Mouse (Mus musculus) liver, postnatal 0 days (tissue): Measurements from ENCODE around the gene Gm3476.
"Not testable (repeated sequence)": the region's sequence is repeated elsewhere in the genome, so short reads cannot be mapped to it uniquely, and the experiment has no call there.

ENCODE experiments used
- CTCF ChIP-seq: sonication (generic); IDR thresholded peaks from 2 replicates; pipeline ENCODE4 v1.5.1; 2016; ENCODE audit warnings: antibody characterized with exemption, low read depth
- EP300 ChIP-seq: IDR thresholded peaks from 2 replicates; pipeline ENCODE4 v1.6.1; 2016; ENCODE audit warnings: antibody characterized with exemption, low read depth, mild to moderate bottlenecking

DNA sequence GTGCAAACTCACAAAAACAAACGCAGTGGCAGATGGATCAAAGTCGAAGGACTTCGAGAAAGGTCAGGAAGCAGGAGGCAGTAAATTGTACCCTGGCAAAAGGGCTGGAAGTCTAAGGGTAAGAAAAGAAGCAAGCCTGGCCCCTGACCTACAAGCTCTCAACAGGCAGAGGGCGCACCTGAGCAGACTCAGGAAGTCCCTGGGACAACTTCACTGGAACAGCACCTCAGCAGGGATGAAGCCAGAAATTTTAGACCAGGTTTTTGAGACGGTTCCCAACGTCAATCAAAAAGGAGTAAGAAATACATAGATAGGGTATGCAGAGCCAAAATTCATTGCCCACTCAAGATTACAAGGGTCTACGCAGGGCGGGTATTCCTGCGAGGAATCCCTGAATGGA is 18.1 kb downstream of the Gm3476 start:
- TF ChIP-seq CTCF, result peak; percentile 9; the same call in 1 of the 2 replicates
- not testable (repeated sequence) for TF ChIP-seq EP300
